Mouse (Mus musculus): ENCODE results near the gene Mfap4. TPM values are rescaled to one million over a fixed set of nuclear protein-coding genes. Genes with fewer than 3 reads are reported as not detected.

Mfap4 gene
- total and polyA plus RNA-seq, 2 experiments from 2014 or later = 17.4 to 19.6 TPM

- ATAC-seq (no peak), DNase-seq (no peak)
- no peaks in the 10 kb centered on the region for H3K4me1 ChIP-seq (ENCODE audit: insufficient read depth)
Observed at GRCm38 (mm10) chr11:61470880-61471279, 14.4 kb upstream of the Mfap4 start.

GRCm38 (mm10) chr11:61473630-61474029 is 11.6 kb upstream of the Mfap4 start:
- H3K4me3 ChIP-seq (ENCODE audit: low read depth, low read length) = no peak overlapping the region
- H3K9ac ChIP-seq = no peak overlapping the region
- H3K4me2 ChIP-seq (ENCODE audit: low read depth) = no peak overlapping the region
- H3K27ac ChIP-seq (ENCODE audit: low read depth, low read length) = no peak overlapping the region
- no peaks in the 10 kb centered on the region for H3K27me3 ChIP-seq (ENCODE audit: insufficient read depth, low read length)
- no peak for ATAC-seq
- no peak for DNase-seq
- 0 out of 2 replicates have a peak, but pooled peaks cover 5% of the 10 kb centered on the region for H3K4me1 ChIP-seq (ENCODE audit: insufficient read depth)
- H3K9me3 ChIP-seq (ENCODE audit: low read length) = no peaks in the 10 kb centered on the region
- WGBS = 87% methylated on average over 4 of the region's 4 CpGs
- no peak for TF ChIP-seq CTCF (IDR thresholded peaks at IDR 0.05; ENCODE audit: low read depth)
- no peaks in the 10 kb centered on the region for H3K36me3 ChIP-seq (ENCODE audit: insufficient read depth)

More at GRCm38 (mm10) chr11:61470880-61471279, 14.4 kb upstream of the Mfap4 start:
- H3K36me3 ChIP-seq (ENCODE audit: insufficient read depth) = no peaks in the 10 kb centered on the region
- H3K4me3 ChIP-seq (ENCODE audit: low read depth, low read length) = no peak overlapping the region
- no peak overlapping the region for H3K9ac ChIP-seq
- no peak overlapping the region for H3K27ac ChIP-seq (ENCODE audit: low read depth, low read length)
- no peak overlapping the region for H3K4me2 ChIP-seq (ENCODE audit: low read depth)
- H3K27me3 ChIP-seq (ENCODE audit: insufficient read depth, low read length) = no peaks in the 10 kb centered on the region
- no peak for TF ChIP-seq CTCF (IDR thresholded peaks at IDR 0.05; ENCODE audit: low read depth)
- H3K9me3 ChIP-seq (ENCODE audit: low read length) = no peaks in the 10 kb centered on the region

- H3K27me3 ChIP-seq (ENCODE audit: insufficient read depth, low read length) = no peaks in the 10 kb centered on the region
- peak overlapping the region; percentile 21; the same call in 1 of the 2 replicates for H3K4me3 ChIP-seq (ENCODE audit: low read depth, low read length)
- H3K9ac ChIP-seq = peak overlapping the region; percentile 18; the same call in 1 of the 2 replicates
- no peak for TF ChIP-seq CTCF (IDR thresholded peaks at IDR 0.05; ENCODE audit: low read depth)
- H3K4me2 ChIP-seq (ENCODE audit: low read depth) = peak overlapping the region; percentile 32; the same call in 1 of the 2 replicates
- H3K9me3 ChIP-seq (ENCODE audit: low read length) = no peaks in the 10 kb centered on the region
- ATAC-seq = peak; percentile 20; the same call in 1 of the 2 replicates
- no peaks in the 10 kb centered on the region for H3K36me3 ChIP-seq (ENCODE audit: insufficient read depth)
- no peak for DNase-seq
- 0 out of 2 replicates have a peak, but pooled peaks cover 5% of the 10 kb centered on the region for H3K4me1 ChIP-seq (ENCODE audit: insufficient read depth)
- WGBS = 45% methylated on average over 12 of the region's 12 CpGs
- H3K27ac ChIP-seq (ENCODE audit: low read depth, low read length) = no peak overlapping the region
Observed at GRCm38 (mm10) chr11:61476786-61477382, 8.3 kb upstream of the Mfap4 start.

GRCm38 (mm10) chr11:61477566-61478508 is 7.4 kb upstream of the Mfap4 start:
- Histone ChIP-seq H3K27ac (ENCODE audit: low read depth, low read length) (no peak overlapping the region), H3K9me3 (ENCODE audit: low read length) (no peaks in the 10 kb centered on the region), H3K27me3 (ENCODE audit: insufficient read depth, low read length) (no peaks in the 10 kb centered on the region), H3K4me2 (ENCODE audit: low read depth) (peak overlapping the region; percentile 32; the same call in 1 of the 2 replicates), H3K36me3 (ENCODE audit: insufficient read depth) (no peaks in the 10 kb centered on the region), H3K9ac (no peak overlapping the region), H3K4me3 (ENCODE audit: low read depth, low read length) (no peak overlapping the region), H3K4me1 (ENCODE audit: insufficient read depth) (0 out of 2 replicates have a peak, but pooled peaks cover 5% of the 10 kb centered on the region)
- ATAC-seq (no peak), DNase-seq (no peak)
- WGBS = 48% methylated on average over 17 of the region's 17 CpGs
- TF ChIP-seq CTCF (IDR thresholded peaks at IDR 0.05; ENCODE audit: low read depth) = no peak

GRCm38 (mm10) chr11:61478788-61479187 is 6.4 kb upstream of the Mfap4 start:
- DNase-seq (no peak), ATAC-seq (no peak)
- H3K36me3 ChIP-seq (ENCODE audit: insufficient read depth) = no peaks in the 10 kb centered on the region
- WGBS = 91% methylated on average over 4 of the region's 4 CpGs
- H3K27ac ChIP-seq (ENCODE audit: low read depth, low read length) = no peak overlapping the region
- no peaks in the 10 kb centered on the region for H3K27me3 ChIP-seq (ENCODE audit: insufficient read depth, low read length)
- no peak overlapping the region for H3K4me3 ChIP-seq (ENCODE audit: low read depth, low read length)
- no peak overlapping the region for H3K9ac ChIP-seq
- 0 out of 2 replicates have a peak, but pooled peaks cover 5% of the 10 kb centered on the region for H3K4me1 ChIP-seq (ENCODE audit: insufficient read depth)
- H3K4me2 ChIP-seq (ENCODE audit: low read depth) = no peak overlapping the region
- TF ChIP-seq CTCF (IDR thresholded peaks at IDR 0.05; ENCODE audit: low read depth) = no peak
- H3K9me3 ChIP-seq (ENCODE audit: low read length) = no peaks in the 10 kb centered on the region

GRCm38 (mm10) chr11:61481239-61482090 is 3.8 kb upstream of the Mfap4 start:
- Histone ChIP-seq H3K4me3 (ENCODE audit: low read depth, low read length) (no peak overlapping the region), H3K36me3 (ENCODE audit: insufficient read depth) (no peaks in the 10 kb centered on the region), H3K4me1 (ENCODE audit: insufficient read depth) (0 out of 2 replicates have a peak, but pooled peaks cover 11% of the 10 kb centered on the region), H3K27me3 (ENCODE audit: insufficient read depth, low read length) (no peaks in the 10 kb centered on the region), H3K9me3 (ENCODE audit: low read length) (no peaks in the 10 kb centered on the region), H3K9ac (no peak overlapping the region), H3K4me2 (ENCODE audit: low read depth) (no peak overlapping the region), H3K27ac (ENCODE audit: low read depth, low read length) (no peak overlapping the region)
- ATAC-seq (no peak), DNase-seq (no peak)
- TF ChIP-seq CTCF (IDR thresholded peaks at IDR 0.05; ENCODE audit: low read depth) = no peak
- WGBS = 82% methylated on average over 9 of the region's 9 CpGs
